Mouse (Mus musculus) CH12.LX (cell line): ENCODE results near the gene Cela3a. TPM values are rescaled to one million over a fixed set of nuclear protein-coding genes. Genes with fewer than 3 reads are reported as not detected.

Source experiments
- DNase-seq: peaks from one replicate; pipeline ENCODE4 v3.0.0-alpha.2; 2013; ENCODE audit errors: extremely low read depth
- H3K27ac ChIP-seq: 2 replicates; pipeline ENCODE4 v1.5.1; 2012; ENCODE audit warnings: low read depth, mild to moderate bottlenecking, control low read depth, moderate library complexity; ENCODE audit not compliant: insufficient read depth
- H3K27me3 ChIP-seq: replicated peaks from 2 replicates; pipeline ENCODE3; 2012; ENCODE audit warnings: inconsistent platforms
- H3K36me3 ChIP-seq, 2 experiments: replicated peaks in 1 of 2; 2 replicates each; pipeline versions ENCODE3 to v1.6.1; 2012; ENCODE audit warnings: inconsistent platforms in 1 of 2, low read length in 1 of 2, mild to moderate bottlenecking in 1 of 2, mixed read lengths in 1 of 2, moderate library complexity in 1 of 2; ENCODE audit not compliant: control insufficient read depth in 1 of 2, insufficient read depth in 1 of 2
- H3K4me1 ChIP-seq, 2 experiments: 2 replicates each; pipeline ENCODE4 v1.6.1; 2012; ENCODE audit warnings: inconsistent platforms in 1 of 2, moderate library complexity in 1 of 2; ENCODE audit not compliant: insufficient read depth in 2 of 2, control insufficient read depth in 1 of 2
- H3K4me2 ChIP-seq: 2 replicates; pipeline ENCODE4 v1.6.1; 2012; ENCODE audit warnings: low read depth, mild to moderate bottlenecking, control low read depth; ENCODE audit not compliant: poor library complexity, insufficient read depth, severe bottlenecking
- H3K4me3 ChIP-seq, 3 experiments: fragments of 150-350 bp in 1 of 3; sonication (generic) in 1 of 3; replicated peaks in 1 of 3; 2 replicates each; pipeline versions ENCODE3 to v1.5.1; 2011 to 2012; ENCODE audit warnings: low read depth in 2 of 3, low read length in 2 of 3, mild to moderate bottlenecking in 2 of 3, moderate library complexity in 2 of 3, control low read depth in 1 of 3, improper control_type of control experiment in 1 of 3, inconsistent platforms in 1 of 3, mixed read lengths in 1 of 3; ENCODE audit not compliant: poor library complexity in 1 of 3
- H3K79me2 ChIP-seq: replicated peaks from 2 replicates; pipeline ENCODE4 v1.6.1; 2012; ENCODE audit warnings: mild to moderate bottlenecking, moderate library complexity; ENCODE audit not compliant: control insufficient read depth, poor library complexity, insufficient read depth, severe bottlenecking; ENCODE audit errors: extremely low read depth
- H3K9ac ChIP-seq: 2 replicates; pipeline ENCODE4 v1.6.1; 2012; ENCODE audit warnings: low read depth, mild to moderate bottlenecking, control low read depth, moderate library complexity; ENCODE audit not compliant: insufficient read depth
- H3K9me3 ChIP-seq: replicated peaks from 2 replicates; pipeline ENCODE3; 2012; ENCODE audit warnings: low read length, inconsistent platforms, mixed read lengths
- BHLHE40 ChIP-seq: IDR thresholded peaks from 2 replicates; pipeline ENCODE4 v1.6.1; 2011; ENCODE audit warnings: mild to moderate bottlenecking, low read depth, low read length, improper control_type of control experiment
- CHD1 ChIP-seq: IDR thresholded peaks from 2 replicates; pipeline ENCODE4 v1.6.1; 2012; ENCODE audit warnings: low read depth, low read length, improper control_type of control experiment, inconsistent platforms
- CTCF ChIP-seq, 2 experiments: IDR thresholded peaks in 1 of 2; conservative IDR thresholded peaks in 1 of 2; 2 replicates each; pipeline ENCODE4 v1.5.1; 2011 to 2012; ENCODE audit warnings: low read depth in 2 of 2, low read length in 2 of 2, improper control_type of control experiment in 1 of 2, inconsistent platforms in 1 of 2, mild to moderate bottlenecking in 1 of 2, moderate library complexity in 1 of 2
- E2F4 ChIP-seq: IDR thresholded peaks from 2 replicates; pipeline ENCODE4 v1.6.1; 2011; ENCODE audit warnings: low read depth, low read length, improper control_type of control experiment; ENCODE audit not compliant: insufficient replicate concordance
- ELF1 ChIP-seq: IDR thresholded peaks from 2 replicates; pipeline ENCODE4 v1.6.1; 2014; ENCODE audit warnings: low read depth, mild to moderate bottlenecking, inconsistent platforms, low read length, improper control_type of control experiment
- HCFC1 ChIP-seq: IDR thresholded peaks from 2 replicates; pipeline ENCODE4 v1.6.1; 2012; ENCODE audit warnings: low read depth, mild to moderate bottlenecking, inconsistent platforms, low read length, improper control_type of control experiment
- IRF4 ChIP-seq: IDR thresholded peaks from 2 replicates; pipeline ENCODE4 v1.6.1; 2014; ENCODE audit warnings: low read depth, mild to moderate bottlenecking, inconsistent platforms, low read length, improper control_type of control experiment
- JUN ChIP-seq: IDR thresholded peaks from 2 replicates; pipeline ENCODE4 v1.6.1; 2011; ENCODE audit warnings: low read depth, mild to moderate bottlenecking, low read length, improper control_type of control experiment, moderate library complexity; ENCODE audit not compliant: insufficient read depth
- JUND ChIP-seq: conservative IDR thresholded peaks from 2 replicates; pipeline ENCODE4 v1.6.1; 2011; ENCODE audit warnings: low read depth, low read length, improper control_type of control experiment
- KAT2A ChIP-seq: IDR thresholded peaks from 2 replicates; pipeline ENCODE4 v1.6.1; 2012; ENCODE audit warnings: low read length, improper control_type of control experiment, inconsistent platforms; ENCODE audit not compliant: insufficient replicate concordance
- MAZ ChIP-seq: IDR thresholded peaks from 2 replicates; pipeline ENCODE4 v1.6.1; 2012; ENCODE audit warnings: low read depth, mild to moderate bottlenecking, inconsistent platforms, low read length, improper control_type of control experiment, moderate library complexity
- MXI1 ChIP-seq: IDR thresholded peaks from 2 replicates; pipeline ENCODE4 v1.6.1; 2011; ENCODE audit warnings: mild to moderate bottlenecking, low read depth, low read length, improper control_type of control experiment
- MYC ChIP-seq: IDR thresholded peaks from 2 replicates; pipeline ENCODE4 v1.6.1; 2011; ENCODE audit warnings: low read depth, mild to moderate bottlenecking, improper control_type of control experiment, low read length
- NELFE ChIP-seq: IDR thresholded peaks from 2 replicates; pipeline ENCODE4 v1.6.1; 2011; ENCODE audit warnings: low read depth, low read length, improper control_type of control experiment
- PAX5 ChIP-seq: IDR thresholded peaks from 2 replicates; pipeline ENCODE4 v1.6.1; 2012; ENCODE audit warnings: low read length, inconsistent platforms, mixed read lengths
- POLR2A ChIP-seq: IDR thresholded peaks from 2 replicates; pipeline ENCODE4 v1.6.1; 2011; ENCODE audit warnings: low read depth, mild to moderate bottlenecking, improper control_type of control experiment, low read length
- POLR2AphosphoS2 ChIP-seq: IDR thresholded peaks from 2 replicates; pipeline ENCODE4 v1.6.1; 2011; ENCODE audit warnings: low read depth, low read length, improper control_type of control experiment
- RCOR1 ChIP-seq: conservative IDR thresholded peaks from 2 replicates; pipeline ENCODE4 v1.6.1; 2012; ENCODE audit warnings: low read depth, mild to moderate bottlenecking, inconsistent platforms, low read length, improper control_type of control experiment
- SIN3A ChIP-seq: IDR thresholded peaks from 2 replicates; pipeline ENCODE4 v1.6.1; 2012; ENCODE audit warnings: low read length, improper control_type of control experiment, inconsistent platforms
- SMC3 ChIP-seq: IDR thresholded peaks from 2 replicates; pipeline ENCODE4 v1.6.1; 2011; ENCODE audit warnings: low read depth, low read length, improper control_type of control experiment
- TBP ChIP-seq: conservative IDR thresholded peaks from 2 replicates; pipeline ENCODE4 v1.6.1; 2011; ENCODE audit warnings: low read depth, low read length, improper control_type of control experiment
- ZC3H11A ChIP-seq: IDR thresholded peaks from 2 replicates; pipeline ENCODE4 v1.6.1; 2012; ENCODE audit warnings: low read depth, mild to moderate bottlenecking, inconsistent platforms, low read length, improper control_type of control experiment
- ZMIZ1 ChIP-seq: IDR thresholded peaks from 2 replicates; pipeline ENCODE4 v1.6.1; 2012; ENCODE audit warnings: low read depth, mild to moderate bottlenecking, inconsistent platforms, low read length, improper control_type of control experiment
- ZNF384 ChIP-seq: IDR thresholded peaks from 2 replicates; pipeline ENCODE4 v1.6.1; 2012; ENCODE audit warnings: low read depth, low read length, improper control_type of control experiment, inconsistent platforms
- dilution Hi-C: fragments of 300-500 bp; cut with MboI; formaldehyde crosslinking; loops from 2 replicates; pipeline ENCODE4 v1.14.3; 2020; ENCODE audit warnings: low sequenced_read_pairs; ENCODE audit not compliant: extremely low pct_unique_long_range_greater_than_20kb, extremely low pct_ligation_motif_present
- in situ Hi-C: fragments of 300-500 bp; cut with MboI; formaldehyde crosslinking; loops from 3 replicates; pipeline ENCODE4 v1.14.3; 2019; ENCODE audit warnings: low sequenced_read_pairs, low pct_ligation_motif_present, low pct_unique_long_range_greater_than_20kb, mixed read lengths
- polyA plus RNA-seq: library from polyadenylated mRNA; unstranded; fragments of >175 nt; gene quantifications from 2 replicates; pipeline ENCODE4 v1.2.1, GENCODE M21; 2012; ENCODE audit warnings: low read depth; ENCODE audit not compliant: insufficient read length
- total RNA-seq, 2 experiments: library from RNA; depleted of rRNA; stranded (reverse); fragments of 300-350 nt in 1 of 2; fragments of >200 nt in 1 of 2; gene quantifications; 2 replicates each; pipeline ENCODE4 v1.2.3; 2012 to 2014

The Cela3a gene
- total and polyA plus RNA-seq, 3 experiments = not detected

DNA sequence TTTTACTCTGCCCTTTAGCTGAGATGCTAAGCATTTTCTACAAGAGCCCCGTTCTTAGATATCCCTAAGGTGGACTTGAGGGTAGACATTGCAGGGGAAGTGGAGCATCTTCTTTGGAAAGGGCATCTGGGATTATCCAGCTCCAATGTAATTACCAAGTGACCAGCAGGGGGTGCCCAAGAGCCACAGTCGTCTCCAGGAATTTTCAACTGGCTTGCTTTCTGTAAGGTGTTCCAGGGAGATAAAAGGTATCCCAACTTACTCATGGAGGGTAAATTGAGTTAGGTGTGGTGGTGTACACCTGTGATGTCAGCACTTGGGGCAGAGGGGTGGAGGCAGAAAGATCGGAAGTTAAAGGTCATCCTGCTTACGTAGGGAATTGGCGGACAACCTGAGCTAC, 34.0 kb upstream of the Cela3a start (continued):
- no peak for TF ChIP-seq ELF1
- TF ChIP-seq ZNF384 = no peak
- TF ChIP-seq SIN3A = no peak
- no peak for TF ChIP-seq MYC
- no peak for TF ChIP-seq POLR2A
- TF ChIP-seq IRF4 = no peak
- TF ChIP-seq CHD1 = no peak
- no peak for TF ChIP-seq RCOR1
- no peak for TF ChIP-seq POLR2AphosphoS2
- no peak for TF ChIP-seq JUND
- peak; percentile 91 for TF ChIP-seq SMC3
- TF ChIP-seq KAT2A = no peak
- TF ChIP-seq TBP = no peak
- TF ChIP-seq ZMIZ1 = no peak
- TF ChIP-seq E2F4 = no peak

DNA sequence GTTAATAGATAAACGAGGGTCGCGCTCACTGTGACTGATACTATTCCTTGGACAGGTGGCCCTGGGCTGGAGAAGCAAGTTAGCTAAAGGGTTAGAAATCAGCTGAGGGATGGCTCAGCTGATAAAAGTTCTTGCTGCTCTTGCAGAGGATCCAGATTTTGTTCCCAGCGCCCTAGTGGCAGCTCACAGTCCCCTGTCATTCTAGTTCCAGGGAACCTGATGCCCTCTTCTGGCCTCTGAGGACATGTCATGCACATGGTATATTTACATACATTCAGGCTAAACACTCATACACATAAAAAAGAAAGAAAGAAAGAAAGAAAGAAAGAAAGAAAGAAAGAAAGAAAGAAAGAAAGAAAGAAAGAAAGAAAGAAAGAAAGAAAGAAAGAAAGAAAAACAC, 31.7 kb upstream of the Cela3a start:
- Histone ChIP-seq H3K79me2 (no peaks in the 10 kb centered on the region), H3K9me3 (no peaks in the 10 kb centered on the region), H3K4me1 (peaks cover 3 to 18% of the 10 kb centered on the region in 2 experiments; a peak in 2 of 4 replicates), H3K4me3 (no peak overlapping the region), H3K9ac (no peak overlapping the region), H3K36me3 (no peaks in the 10 kb centered on the region), H3K4me2 (no peak overlapping the region), H3K27ac (no peak overlapping the region), H3K27me3 (peaks cover 2% of the 10 kb centered on the region)
- no peak for DNase-seq
- dilution Hi-C loops = no loop called here
- in situ Hi-C loops = loop anchor here (25.0 kb wide), 1 partner anchor 354 kb away; no protein-coding TSS in a partner anchor
- TF ChIP-seq MXI1 = no peak
- peak in 1 of 2 experiments; percentile 42; a peak in 2 of 4 replicates for TF ChIP-seq CTCF (conservative IDR thresholded peaks at IDR 0.05 in 1 of 2, IDR thresholded peaks at IDR 0.05 in 1 of 2; ENCODE audit: low read depth in 2 of 2, low read length in 2 of 2)
- no peak for TF ChIP-seq PAX5
- TF ChIP-seq MAZ = no peak
- no peak for TF ChIP-seq BHLHE40
- TF ChIP-seq SMC3 = peak; percentile 12; the same call in 1 of the 2 replicates
- TF ChIP-seq, all 38 proteins: peak for 2

DNA sequence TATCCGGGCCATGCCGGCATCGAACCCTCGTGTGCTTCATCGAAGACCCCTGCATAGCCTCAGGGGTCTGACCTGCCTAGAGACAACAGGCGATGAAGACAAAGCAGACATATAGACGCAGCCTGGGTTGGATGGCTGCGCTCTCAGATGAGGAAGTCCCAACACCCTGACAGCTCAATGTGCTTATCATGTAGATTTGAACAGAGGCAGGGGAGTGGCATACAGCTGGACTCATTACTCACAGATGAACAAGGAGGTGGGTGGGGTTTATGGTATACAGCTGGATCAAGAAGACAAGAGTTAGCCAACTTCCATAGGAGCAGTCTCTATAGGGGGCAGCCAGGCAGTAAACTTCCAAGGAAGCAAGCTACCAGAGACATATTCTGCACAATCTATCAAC, 29.3 kb upstream of the Cela3a start:
- H3K9ac ChIP-seq = no peak overlapping the region
- in situ Hi-C loops (loop anchor here (25.0 kb wide), 1 partner anchor 352 kb away; no protein-coding TSS in a partner anchor), dilution Hi-C loops (no loop called here)
- H3K36me3 ChIP-seq = no peaks in the 10 kb centered on the region
- H3K79me2 ChIP-seq = no peaks in the 10 kb centered on the region
- no peaks in the 10 kb centered on the region for H3K9me3 ChIP-seq
- TF ChIP-seq ZC3H11A (no peak), ELF1 (no peak), NELFE (no peak), JUN (no peak), TBP (no peak), HCFC1 (no peak), MYC (no peak)
- no peaks in the 10 kb centered on the region for H3K4me1 ChIP-seq
- no peak overlapping the region for H3K27ac ChIP-seq
- peaks cover 2% of the 10 kb centered on the region for H3K27me3 ChIP-seq
- DNase-seq = no peak
- no peak overlapping the region for H3K4me3 ChIP-seq
- H3K4me2 ChIP-seq = no peak overlapping the region
